Mouse (Mus musculus): ENCODE results near the gene Mcoln1.
A peak's percentile ranks its signal among the peaks of the same experiment; 100 is the strongest.

Gene Mcoln1

DNA sequence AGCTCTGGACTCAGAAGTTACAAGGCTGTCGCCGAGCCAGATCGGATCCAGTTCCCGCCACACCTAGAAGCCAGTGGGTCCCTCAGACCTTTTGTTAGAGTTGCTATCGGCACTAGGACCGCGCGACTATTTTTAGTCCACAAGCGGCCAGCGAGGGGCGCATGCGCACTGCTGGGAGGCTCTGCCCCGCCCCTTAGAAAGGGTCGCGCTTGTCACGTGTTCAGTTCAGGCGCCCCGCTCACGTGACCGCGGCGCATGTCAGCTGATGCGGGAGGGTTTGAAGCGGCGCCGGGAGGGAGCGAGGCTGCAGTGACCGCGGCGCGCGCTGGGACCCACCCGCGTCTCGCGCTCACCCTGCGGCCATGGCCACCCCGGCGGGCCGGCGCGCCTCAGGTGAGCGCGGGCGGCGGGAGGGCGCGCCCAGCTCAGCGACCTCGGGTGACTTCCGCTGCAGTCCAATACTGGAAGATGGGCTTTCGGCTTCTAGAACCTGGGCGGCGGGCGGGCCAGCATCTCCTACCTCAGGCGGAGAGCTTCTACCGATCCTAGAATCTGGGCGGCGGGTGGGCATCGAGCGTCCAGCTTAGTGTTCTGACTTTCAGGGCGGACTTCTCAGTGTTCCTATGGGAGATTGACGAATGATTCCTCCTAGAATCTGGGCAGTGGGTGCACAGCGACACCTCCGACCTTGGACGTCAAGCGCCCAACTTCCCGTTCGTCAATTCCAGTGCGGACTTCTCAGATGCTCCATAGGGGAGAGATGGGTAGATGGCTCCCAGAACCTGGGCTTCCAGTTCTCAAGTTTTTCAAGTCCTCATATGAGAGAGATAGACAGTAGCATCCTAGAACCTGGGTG, at the start of gene Mcoln1:
Mcoln1 (plus strand) TSS at position 223 of the 856 bp plus-strand sequence.
- TF ChIP-seq GATA4 (IDR thresholded peaks at IDR 0.05; ENCODE audit: insufficient replicate concordance, low read length), result peak; percentile 27; the same call in 1 of the 2 replicates

DNA sequence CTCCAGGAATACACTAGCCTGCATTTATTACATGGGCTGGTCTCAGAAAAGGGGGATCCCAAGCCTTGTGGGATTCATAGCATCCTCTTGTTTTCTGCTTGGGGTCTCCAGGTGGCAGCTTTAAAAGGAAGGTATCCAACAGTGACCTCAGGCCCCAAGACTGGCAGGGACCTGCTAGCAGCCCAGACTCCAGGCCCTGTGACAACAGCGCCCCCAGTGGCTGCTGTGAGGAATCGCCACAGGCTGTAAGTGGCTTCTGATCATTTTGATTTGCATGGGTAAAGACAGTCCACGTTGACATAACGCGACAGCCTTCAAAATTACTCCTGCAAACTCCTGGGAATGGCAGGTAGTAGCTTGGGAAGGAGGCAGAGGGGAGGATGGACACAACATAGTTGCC, 49.6 kb upstream of the Mcoln1 start:
- no peak for TF ChIP-seq GATA4 (IDR thresholded peaks at IDR 0.05; ENCODE audit: insufficient replicate concordance, low read length)

DNA sequence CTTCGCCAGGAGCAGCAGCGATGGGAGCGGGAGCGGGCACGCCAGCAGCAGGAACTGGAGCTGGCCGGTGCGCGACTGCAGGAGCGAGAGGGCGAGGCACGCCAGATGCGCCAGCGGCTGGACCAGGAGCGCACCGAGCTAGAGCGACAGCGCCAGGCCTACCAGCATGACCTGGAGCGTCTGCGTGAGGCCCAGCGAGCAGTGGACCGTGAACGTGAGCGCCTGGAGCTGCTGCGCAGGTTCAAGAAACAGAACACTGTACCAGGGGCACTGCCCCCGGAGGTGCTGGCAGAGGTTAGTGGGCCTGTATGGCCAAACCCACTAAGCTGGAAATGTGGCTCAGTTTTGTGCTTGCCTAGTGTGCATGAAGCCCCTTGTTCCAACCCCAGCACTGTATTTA, 48.3 kb upstream of the Mcoln1 start:
- TF ChIP-seq GATA4 (IDR thresholded peaks at IDR 0.05; ENCODE audit: insufficient replicate concordance, low read length), result no peak

DNA sequence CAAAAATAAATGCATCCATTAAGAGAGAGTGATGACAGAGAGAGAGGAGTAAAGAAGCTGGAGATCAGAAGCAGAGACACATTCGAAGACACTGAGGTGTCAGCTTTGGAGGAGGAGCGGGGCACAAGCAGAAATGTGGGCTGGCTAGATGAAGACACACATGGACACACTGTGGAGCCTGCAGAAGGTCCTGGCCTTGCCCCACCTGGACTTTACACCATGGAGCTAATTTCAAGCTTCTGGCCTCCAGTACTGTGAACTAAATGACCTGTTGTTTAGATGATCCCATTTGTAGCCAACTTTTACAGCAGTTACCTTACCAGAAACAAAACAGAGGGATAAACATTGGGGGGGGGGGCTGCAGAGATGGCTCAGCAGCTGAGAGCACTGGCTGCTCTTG, 37.0 kb upstream of the Mcoln1 start:
- no peak for TF ChIP-seq GATA4 (IDR thresholded peaks at IDR 0.05; ENCODE audit: insufficient replicate concordance, low read length)

DNA sequence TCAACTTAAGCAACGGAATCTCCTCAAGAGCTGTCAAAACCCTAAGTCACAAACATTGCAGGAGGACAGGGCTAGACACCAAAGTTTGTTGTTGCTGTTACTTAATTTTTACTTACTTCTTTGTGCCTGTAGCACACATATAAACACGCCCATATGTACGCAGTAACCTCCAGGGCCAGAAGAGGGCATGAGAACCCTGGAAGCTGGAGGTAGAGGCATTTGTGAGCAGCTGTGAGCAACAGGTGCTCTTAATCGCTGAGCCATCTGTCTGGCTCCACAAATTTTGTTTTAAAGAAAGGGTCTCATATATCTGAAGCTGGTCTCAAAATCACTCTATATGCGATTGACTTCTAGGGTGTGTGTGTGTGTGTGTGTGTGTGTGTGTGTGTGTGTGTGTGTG, 35.9 kb upstream of the Mcoln1 start:
- TF ChIP-seq GATA4 (IDR thresholded peaks at IDR 0.05; ENCODE audit: insufficient replicate concordance, low read length), result no peak

- TF ChIP-seq GATA4 (IDR thresholded peaks at IDR 0.05; ENCODE audit: insufficient replicate concordance, low read length), result no peak
Observed at GRCm38 (mm10) chr8:3467006-3467885, 33.0 kb upstream of the Mcoln1 start, which contains the start of gene Pex11g. Pex11g (minus strand) TSS chr8:3467680.

DNA sequence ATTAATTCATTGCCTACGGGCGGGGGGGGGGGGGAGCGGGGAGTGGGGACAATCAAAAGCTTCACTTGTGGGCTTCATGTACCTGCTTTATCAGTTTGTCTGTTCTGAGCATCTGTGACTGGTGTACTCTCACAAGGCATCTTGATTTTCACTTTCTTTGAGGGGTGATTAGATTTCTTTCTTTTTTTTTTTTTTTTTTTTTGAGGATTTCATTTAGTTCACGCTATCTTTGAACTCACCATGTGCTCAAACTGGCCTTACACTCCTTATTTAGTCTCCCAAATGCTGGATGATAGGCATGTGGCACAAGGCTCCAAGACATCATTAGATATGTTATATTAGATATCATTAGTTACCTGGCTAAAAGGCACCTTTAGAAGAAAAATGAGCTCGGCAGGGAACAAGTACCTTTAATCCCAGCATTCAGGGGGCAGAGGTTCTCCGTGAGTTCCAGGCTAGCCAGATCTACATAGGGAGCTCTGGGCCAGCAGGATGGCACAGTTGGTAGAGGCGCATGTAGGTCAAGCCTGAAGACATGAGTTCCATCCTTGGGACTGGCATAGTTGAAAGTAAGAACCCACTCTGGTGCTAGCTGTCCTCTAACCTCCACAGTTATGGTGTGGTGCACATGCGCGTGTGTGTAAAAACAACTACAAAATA, 32.2 kb upstream of the Mcoln1 start:
- TF ChIP-seq GATA4 (IDR thresholded peaks at IDR 0.05; ENCODE audit: insufficient replicate concordance, low read length), result no peak

- no peak for TF ChIP-seq GATA4 (IDR thresholded peaks at IDR 0.05; ENCODE audit: insufficient replicate concordance, low read length)
Observed at GRCm38 (mm10) chr8:3468838-3469237, 31.4 kb upstream of the Mcoln1 start.

DNA sequence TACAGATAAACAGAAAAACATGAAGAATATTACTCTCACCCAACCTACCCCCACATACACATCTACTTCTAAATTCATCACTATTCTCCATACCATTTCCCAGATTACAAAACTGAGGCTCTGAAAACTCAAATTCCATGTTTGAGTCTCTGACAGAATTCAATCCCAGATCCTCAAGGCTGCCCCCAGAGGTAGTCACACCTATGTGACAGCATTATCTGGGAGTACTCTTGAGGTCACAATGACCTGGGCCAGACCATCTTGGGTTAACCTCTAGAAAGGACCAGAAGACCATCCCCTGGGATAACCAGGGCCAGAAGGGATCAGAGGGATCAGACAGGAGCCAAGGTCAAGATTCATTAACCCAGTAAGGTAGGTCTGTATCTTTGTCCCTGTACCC, 29.7 kb upstream of the Mcoln1 start, which contains the start of gene Tex45:
Tex45 (plus strand) TSS at position 301 of the 400 bp plus-strand sequence.
- TF ChIP-seq GATA4 (IDR thresholded peaks at IDR 0.05; ENCODE audit: insufficient replicate concordance, low read length), result no peak

- TF ChIP-seq GATA4 (IDR thresholded peaks at IDR 0.05; ENCODE audit: insufficient replicate concordance, low read length), result no peak
Observed at GRCm38 (mm10) chr8:3475715-3476429, 24.4 kb upstream of the Mcoln1 start.

DNA sequence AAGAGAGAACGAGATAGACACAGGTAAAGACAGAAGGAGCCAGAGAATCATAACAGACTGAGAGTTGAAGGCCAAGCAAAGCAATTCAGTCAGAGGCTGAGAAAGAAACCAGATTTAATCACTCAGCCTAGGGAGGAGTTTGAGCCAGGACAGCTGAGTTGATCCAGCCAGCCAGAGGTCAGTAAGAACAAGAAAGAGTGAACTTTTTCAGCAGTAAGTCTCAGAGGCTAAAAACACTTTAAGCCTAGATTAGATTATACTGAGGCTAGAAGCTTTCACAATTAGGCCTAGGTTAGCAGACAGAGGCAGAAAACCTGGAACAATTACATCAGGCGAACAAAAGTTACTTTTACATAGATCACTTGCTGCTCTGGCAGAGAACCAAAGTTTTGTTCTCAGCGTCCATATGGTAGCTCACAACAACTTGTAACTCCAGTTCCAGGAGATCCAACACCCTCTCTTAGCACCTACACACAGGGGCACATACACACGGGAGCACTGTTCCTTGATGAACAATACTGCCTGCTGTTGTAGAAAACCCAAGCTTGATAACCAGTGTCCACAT, 20.0 kb upstream of the Mcoln1 start:
- TF ChIP-seq GATA4 (IDR thresholded peaks at IDR 0.05; ENCODE audit: insufficient replicate concordance, low read length), result no peak

DNA sequence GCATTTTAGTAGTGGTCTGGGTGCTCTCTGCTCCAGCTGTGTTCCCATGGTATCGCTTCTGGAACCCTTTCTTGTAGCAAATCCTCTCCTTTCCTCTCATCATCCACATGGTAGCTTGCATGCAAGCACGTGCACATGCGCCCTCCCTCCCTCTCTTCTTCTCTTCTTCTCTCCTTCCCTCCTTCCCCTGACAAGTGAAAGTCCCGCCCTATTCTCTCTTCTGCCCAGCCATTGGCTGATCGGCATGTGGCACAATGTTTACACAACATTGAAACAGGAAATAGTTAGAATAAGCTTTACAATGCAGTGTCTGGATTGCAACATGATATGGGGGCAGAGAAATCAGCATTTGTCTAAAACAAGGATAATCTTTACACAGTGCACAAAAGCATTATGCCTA, 18.7 kb upstream of the Mcoln1 start:
- no peak for TF ChIP-seq GATA4 (IDR thresholded peaks at IDR 0.05; ENCODE audit: insufficient replicate concordance, low read length)

GRCm38 (mm10) chr8:3482240-3482740, 18.0 kb upstream of the Mcoln1 start:
- TF ChIP-seq GATA4 (IDR thresholded peaks at IDR 0.05; ENCODE audit: insufficient replicate concordance, low read length), result no peak

DNA sequence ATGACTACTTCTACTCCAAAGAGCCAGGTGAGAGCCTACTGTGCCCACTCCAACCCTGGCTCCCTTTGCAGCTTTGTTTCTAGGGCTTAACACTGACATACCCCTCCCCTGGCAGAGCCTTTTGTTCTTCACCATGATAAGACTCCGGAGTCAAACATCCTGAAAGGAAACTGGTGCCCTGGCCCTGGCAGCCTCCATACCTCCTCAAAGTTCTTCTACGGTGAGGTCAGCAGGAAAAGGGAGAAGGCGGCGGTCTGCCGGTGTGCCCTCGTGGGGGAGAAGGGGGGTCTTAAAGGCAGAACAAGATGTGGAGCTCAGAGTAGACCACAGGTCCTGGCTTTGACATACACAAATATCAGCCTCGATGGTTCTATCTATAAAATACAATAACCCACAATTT, 16.7 kb upstream of the Mcoln1 start:
- no peak for TF ChIP-seq GATA4 (IDR thresholded peaks at IDR 0.05; ENCODE audit: insufficient replicate concordance, low read length)
